Mouse (Mus musculus) cortical plate, adult 2 months (tissue): Measurements from ENCODE around the gene Kcnh7.

Source experiments
- CTCF ChIP-seq: fragments of 200-500 bp; IDR thresholded peaks from 2 replicates; pipeline ENCODE4 v1.5.1; 2011; ENCODE audit warnings: mild to moderate bottlenecking, control low read depth, low read length; ENCODE audit not compliant: insufficient read depth; ENCODE audit errors: extremely low read depth
- POLR2A ChIP-seq: fragments of 200-500 bp; IDR thresholded peaks from 2 replicates; pipeline ENCODE4 v1.6.1; 2011; ENCODE audit warnings: mild to moderate bottlenecking, low read length, control low read depth; ENCODE audit not compliant: insufficient read depth; ENCODE audit errors: extremely low read depth

- TF ChIP-seq CTCF, result no peak
- TF ChIP-seq POLR2A, result no peak
These were observed 456.4 kb downstream of the Kcnh7 start for GRCm38 (mm10) chr2:62727732-62728131.
